Mouse (Mus musculus) adrenal gland, adult 10 weeks (tissue): ENCODE data around the gene Nudt7. TPM values are rescaled to one million over a fixed set of nuclear protein-coding genes. Genes with fewer than 3 reads are reported as not detected.

Experiments
- polyA plus RNA-seq: library from polyadenylated mRNA; stranded (reverse); fragments of 350-450 nt; fragmentation: Illumina TruSeq; extraction: RNeasy Lipid Tissue Mini Kit (QIAGEN cat#74804); gene quantifications from one replicate; pipeline ENCODE4 v1.2.3, GENCODE M21; 2014; ENCODE audit warnings: low read depth, low replicate concordance

The Nudt7 gene
- 118 TPM for polyA plus RNA-seq

DNA sequence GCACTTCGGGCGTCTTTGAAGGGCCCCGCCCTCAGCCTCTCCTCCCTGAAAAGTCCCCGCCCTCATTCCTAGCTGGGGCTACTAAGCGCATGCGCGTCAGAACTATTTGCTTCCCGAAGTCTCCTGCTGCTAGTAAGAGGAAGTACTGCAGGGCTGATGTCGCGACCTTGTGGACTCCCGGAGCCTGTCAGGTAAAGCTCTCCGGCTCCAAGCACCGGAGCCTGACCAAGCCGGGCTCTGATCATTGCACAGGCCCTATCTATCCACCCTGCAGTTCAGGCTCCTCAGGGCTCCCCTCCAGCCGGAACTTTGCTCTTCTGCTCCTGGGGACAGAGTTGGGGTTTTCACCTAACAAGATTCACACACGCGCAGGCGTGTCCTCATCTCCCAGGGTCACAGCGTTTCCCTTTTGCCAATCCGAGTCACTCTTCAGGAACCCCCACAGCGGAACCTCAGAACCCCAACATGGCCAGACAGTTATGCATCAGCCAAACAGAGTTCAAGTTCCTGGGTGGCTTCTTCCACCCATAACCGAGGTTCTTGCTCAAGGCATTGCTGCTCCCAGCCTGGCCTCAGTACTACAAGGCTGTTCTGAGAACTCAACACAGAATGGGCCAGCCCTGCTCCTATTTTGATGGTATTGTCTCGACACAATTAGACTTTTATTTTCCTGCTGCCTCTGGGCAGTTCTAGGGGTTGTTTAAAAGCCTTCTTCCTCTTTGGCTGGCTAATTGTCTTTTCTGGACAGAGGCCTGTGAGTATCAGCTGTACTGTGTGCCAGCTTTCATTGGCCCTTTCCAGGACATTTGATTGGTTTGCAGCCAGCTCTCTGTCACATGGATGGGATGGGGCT lies at the start of gene Nudt7:
TSS of gene Nudt7 (plus strand) at position 48 of the 853 bp plus-strand sequence.

Other genes with a start within 250 kb of the Nudt7 start
- gene Vat1l, start 72.1 kb downstream of the Nudt7 start, polyA plus RNA-seq, result 17.3 TPM